Mouse (Mus musculus) embryonic facial prominence, embryonic 13.5 days (tissue): ENCODE results near the gene Cyp1a1. TPM values are rescaled to one million over a fixed set of nuclear protein-coding genes. Genes with fewer than 3 reads are reported as not detected.

Experiments
- ATAC-seq: fragments of 200-750 bp; cut with Nextera tagmentation; 2 replicates; pipeline ENCODE4 v1.8.0; 2017; ENCODE audit warnings: low read depth; ENCODE audit not compliant: insufficient number of reproducible peaks, insufficient read depth, low FRiP score, low TSS enrichment
- H3K27ac ChIP-seq: fragments of 300-500 bp; sonication (generic); 2 replicates; pipeline ENCODE4 v1.5.1; 2015; ENCODE audit warnings: moderate library complexity, mild to moderate bottlenecking, inconsistent platforms
- H3K27me3 ChIP-seq: fragments of 300-500 bp; sonication (generic); 2 replicates; pipeline ENCODE4 v1.6.1; 2015; ENCODE audit warnings: mild to moderate bottlenecking, inconsistent platforms
- H3K36me3 ChIP-seq: fragments of 300-500 bp; sonication (generic); 2 replicates; pipeline ENCODE4 v1.6.1; 2015; ENCODE audit warnings: mild to moderate bottlenecking, inconsistent platforms
- H3K4me1 ChIP-seq: fragments of 300-500 bp; sonication (generic); 2 replicates; pipeline ENCODE4 v1.6.1; 2015; ENCODE audit warnings: inconsistent platforms
- H3K4me2 ChIP-seq: fragments of 300-500 bp; sonication (generic); 2 replicates; pipeline ENCODE4 v1.6.1; 2015; ENCODE audit warnings: moderate library complexity, mild to moderate bottlenecking, inconsistent platforms
- H3K4me3 ChIP-seq: fragments of 300-500 bp; sonication (generic); 2 replicates; pipeline ENCODE4 v1.5.1; 2015; ENCODE audit warnings: mild to moderate bottlenecking, inconsistent platforms
- H3K9ac ChIP-seq: fragments of 300-500 bp; sonication (generic); 2 replicates; pipeline ENCODE4 v1.6.1; 2015; ENCODE audit warnings: mild to moderate bottlenecking, inconsistent platforms
- H3K9me3 ChIP-seq: fragments of 300-500 bp; sonication (generic); 2 replicates; pipeline ENCODE4 v1.6.1; 2016; ENCODE audit warnings: inconsistent platforms
- WGBS: fragments of 180-500 bp; shearing (Covaris S2); methylation state at CpG from one replicate; pipeline ENCODE4 v1.1.7; 2015; ENCODE audit warnings: mixed read lengths; 5-methylcytosine and 5-hydroxymethylcytosine counted together
- polyA plus RNA-seq: library from polyadenylated mRNA; unstranded; fragments of >200 nt; fragmentation: Nextera tagmentation; extraction: Ambion mirVana; gene quantifications from 2 replicates; pipeline ENCODE4 v1.2.1, GENCODE M21; 2015

The Cyp1a1 gene
- polyA plus RNA-seq, 1 experiment from 2014 or later, result not detected

DNA sequence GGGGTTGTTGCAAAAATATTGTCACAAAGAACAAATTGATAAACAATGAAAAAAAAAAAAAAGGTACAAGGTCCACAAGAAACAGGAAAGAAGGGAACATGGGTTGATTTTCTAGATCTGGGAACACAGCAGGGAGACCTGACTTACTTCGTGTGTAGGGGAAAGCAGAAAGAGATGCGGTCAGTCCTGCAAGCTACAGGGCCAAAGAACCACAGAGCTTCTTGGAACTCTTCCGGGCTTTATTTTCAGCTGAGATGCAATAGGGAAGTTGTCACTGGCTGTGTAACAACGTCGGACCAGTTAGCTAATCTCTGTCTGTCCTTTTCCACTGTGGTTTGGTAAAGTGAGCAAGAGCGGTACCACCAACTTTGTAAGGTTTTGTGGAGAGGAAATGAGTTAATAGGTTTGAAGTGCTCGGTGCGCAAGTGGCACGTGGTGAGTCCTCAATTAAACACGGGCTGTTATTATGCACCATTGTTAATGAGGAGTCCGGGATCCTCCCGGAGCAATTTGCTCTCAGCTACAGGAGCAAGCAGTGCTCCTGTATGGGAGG lies 41.1 kb upstream of the Cyp1a1 start:
- Histone ChIP-seq H3K36me3 (peaks cover 10% of the 10 kb centered on the region), H3K27ac (no peak overlapping the region), H3K4me2 (no peak overlapping the region), H3K4me1 (peaks cover 43% of the 10 kb centered on the region), H3K27me3 (no peaks in the 10 kb centered on the region), H3K9me3 (no peaks in the 10 kb centered on the region), H3K4me3 (no peak overlapping the region), H3K9ac (0 out of 2 replicates have a peak overlapping the region, but pooled peaks have one; percentile 27)
- 70% methylated on average over 12 of the region's 12 CpGs for WGBS
- ATAC-seq, result no peak

GRCm38 (mm10) chr9:57647286-57648108 lies 40.2 kb upstream of the Cyp1a1 start:
- WGBS, result 73% methylated on average over 4 of the region's 4 CpGs
- H3K4me1 ChIP-seq, result peaks cover 34% of the 10 kb centered on the region
- no peak for ATAC-seq

GRCm38 (mm10) chr9:57650130-57650785 lies 37.5 kb upstream of the Cyp1a1 start:
- no peak overlapping the region for H3K9ac ChIP-seq
- H3K27me3 ChIP-seq, result peaks cover 25% of the 10 kb centered on the region
- H3K27ac ChIP-seq, result no peak overlapping the region
- H3K4me2 ChIP-seq, result no peak overlapping the region
- 87% methylated on average over 6 of the region's 6 CpGs for WGBS
- H3K9me3 ChIP-seq, result no peaks in the 10 kb centered on the region
- H3K36me3 ChIP-seq, result no peaks in the 10 kb centered on the region
- no peak for ATAC-seq
- H3K4me3 ChIP-seq, result no peak overlapping the region
- peaks cover 12% of the 10 kb centered on the region for H3K4me1 ChIP-seq

More at GRCm38 (mm10) chr9:57647286-57648108, 40.2 kb upstream of the Cyp1a1 start:
- no peak overlapping the region for H3K4me2 ChIP-seq
- no peaks in the 10 kb centered on the region; the same call in 1 of the 2 replicates for H3K27me3 ChIP-seq
- 0 out of 2 replicates have a peak, but pooled peaks cover 2% of the 10 kb centered on the region for H3K36me3 ChIP-seq
- no peak overlapping the region for H3K4me3 ChIP-seq
- H3K9me3 ChIP-seq, result no peaks in the 10 kb centered on the region
- H3K27ac ChIP-seq, result no peak overlapping the region
- no peak overlapping the region for H3K9ac ChIP-seq

DNA sequence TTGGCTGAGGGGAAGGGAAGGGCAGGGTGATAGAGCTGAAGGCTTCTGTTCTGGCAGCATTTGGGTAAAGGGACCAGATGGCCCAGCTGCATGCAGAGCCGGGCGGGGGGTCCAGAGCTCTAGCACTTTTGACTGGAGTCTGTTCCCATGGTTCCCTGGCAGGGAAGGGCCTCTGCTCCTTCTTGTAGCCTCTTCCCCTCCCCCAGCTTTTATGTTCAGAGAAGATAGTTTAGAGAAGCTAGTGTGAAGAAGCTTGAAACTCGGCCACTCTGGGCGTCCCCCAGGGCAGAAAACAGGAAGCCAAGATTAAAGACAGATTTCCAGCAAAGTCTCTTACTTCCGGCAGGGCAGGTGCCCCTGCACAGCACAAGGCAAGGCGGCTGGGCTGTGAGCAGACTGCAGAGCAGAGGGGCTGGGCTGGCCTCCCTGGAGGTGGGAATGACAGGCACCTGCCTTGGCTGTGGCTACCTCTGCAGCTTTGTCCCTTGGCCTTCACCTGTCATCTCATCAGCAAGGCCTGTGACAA lies 36.9 kb upstream of the Cyp1a1 start:
- Histone ChIP-seq H3K4me3 (no peak overlapping the region), H3K9ac (no peak overlapping the region), H3K36me3 (no peaks in the 10 kb centered on the region), H3K4me2 (no peak overlapping the region), H3K4me1 (peaks cover 12% of the 10 kb centered on the region), H3K27me3 (peaks cover 25% of the 10 kb centered on the region), H3K27ac (no peak overlapping the region), H3K9me3 (no peaks in the 10 kb centered on the region)
- WGBS, result 8% methylated on average over 6 of the region's 6 CpGs
- ATAC-seq, result no peak

DNA sequence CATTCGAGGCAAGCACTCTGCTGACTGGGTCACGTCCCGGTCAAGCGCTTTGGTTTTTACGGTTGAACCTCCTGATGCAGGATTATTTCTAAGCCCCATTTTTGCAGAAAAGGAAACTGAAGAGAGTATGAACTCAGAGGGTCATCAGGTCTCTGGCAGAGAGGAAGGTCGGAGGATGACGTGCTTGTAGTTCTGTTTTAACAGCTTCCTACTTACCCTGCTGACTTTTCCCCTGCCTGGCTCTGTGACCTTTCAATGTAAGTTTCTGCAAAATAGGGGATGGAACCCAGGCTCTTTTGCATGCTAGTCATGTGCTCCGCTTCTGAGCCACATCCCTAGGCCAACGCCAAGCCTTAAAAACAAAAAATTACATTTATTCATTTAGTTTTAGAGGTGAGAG lies 35.4 kb upstream of the Cyp1a1 start:
- Histone ChIP-seq H3K4me2 (no peak overlapping the region), H3K4me3 (no peak overlapping the region), H3K9ac (no peak overlapping the region), H3K9me3 (no peaks in the 10 kb centered on the region), H3K36me3 (no peaks in the 10 kb centered on the region), H3K27ac (no peak overlapping the region), H3K27me3 (peaks cover 25% of the 10 kb centered on the region), H3K4me1 (peaks cover 16% of the 10 kb centered on the region)
- ATAC-seq, result no peak
- 72% methylated on average over 9 of the region's 9 CpGs for WGBS

- no peak overlapping the region for H3K9ac ChIP-seq
- ATAC-seq, result no peak
- WGBS, result 47% methylated on average over 3 of the region's 3 CpGs
- no peak overlapping the region for H3K27ac ChIP-seq
- H3K4me3 ChIP-seq, result no peak overlapping the region
- peaks cover 25% of the 10 kb centered on the region for H3K27me3 ChIP-seq
- H3K4me2 ChIP-seq, result no peak overlapping the region
- H3K36me3 ChIP-seq, result no peaks in the 10 kb centered on the region
- H3K4me1 ChIP-seq, result peaks cover 16% of the 10 kb centered on the region
- no peaks in the 10 kb centered on the region for H3K9me3 ChIP-seq
These were observed 34.9 kb upstream of the Cyp1a1 start for GRCm38 (mm10) chr9:57652855-57653254.

GRCm38 (mm10) chr9:57653283-57653682 lies 34.4 kb upstream of the Cyp1a1 start, which contains the start of gene Csk:
Gene Csk (minus strand): TSS chr9:57653631.
- no peak within 1 kb of the TSS for H3K4me2 ChIP-seq
- H3K4me3 ChIP-seq, result no peak within 1 kb of the TSS
- ATAC-seq, result no peak
- H3K36me3 ChIP-seq, result no peaks in the 10 kb centered on the region
- peaks cover 16% of the 10 kb centered on the region for H3K4me1 ChIP-seq
- H3K27me3 ChIP-seq, result peaks cover 25% of the 10 kb centered on the region
- no peak within 1 kb of the TSS for H3K9ac ChIP-seq
- H3K9me3 ChIP-seq, result no peaks in the 10 kb centered on the region
- WGBS, result 44% methylated on average over 5 of the region's 5 CpGs
- H3K27ac ChIP-seq, result no peak within 1 kb of the TSS

DNA sequence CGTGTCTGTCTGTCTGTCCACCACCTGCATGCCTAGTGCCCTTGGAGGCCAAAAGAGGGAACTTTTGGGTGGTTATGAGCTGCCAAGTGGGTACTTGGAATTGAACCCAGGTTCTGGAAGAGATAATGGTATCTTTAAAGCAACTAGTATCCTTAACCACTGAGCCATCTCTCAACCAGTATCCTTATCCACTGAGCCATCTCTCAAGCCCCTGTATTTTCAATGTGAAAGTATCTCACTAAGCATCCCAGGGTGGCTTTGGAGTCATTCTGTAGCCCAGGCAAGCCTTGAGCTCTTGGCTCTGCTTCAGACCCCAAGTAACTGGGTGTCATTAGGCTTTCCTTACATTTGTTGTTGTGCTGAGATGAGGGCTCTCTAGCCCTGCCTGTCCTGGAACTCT lies 32.8 kb upstream of the Cyp1a1 start:
- Histone ChIP-seq H3K4me1 (peaks cover 13% of the 10 kb centered on the region), H3K27me3 (peaks cover 25% of the 10 kb centered on the region), H3K27ac (no peak overlapping the region), H3K36me3 (no peaks in the 10 kb centered on the region), H3K4me2 (no peak overlapping the region), H3K9me3 (no peaks in the 10 kb centered on the region), H3K4me3 (no peak overlapping the region), H3K9ac (no peak overlapping the region)
- ATAC-seq, result no peak
- WGBS, result 87% methylated on average over 1 of the region's 1 CpGs

GRCm38 (mm10) chr9:57655749-57656148 lies 32.0 kb upstream of the Cyp1a1 start:
- Histone ChIP-seq H3K27me3 (peaks cover 25% of the 10 kb centered on the region), H3K4me2 (peak overlapping the region; percentile 59), H3K9me3 (no peaks in the 10 kb centered on the region), H3K27ac (no peak overlapping the region), H3K4me3 (peak overlapping the region; percentile 32), H3K9ac (peak overlapping the region; percentile 59), H3K36me3 (no peaks in the 10 kb centered on the region), H3K4me1 (peaks cover 10% of the 10 kb centered on the region)
- ATAC-seq, result peak; percentile 75
- WGBS, result 3% methylated on average over 11 of the region's 11 CpGs

- 82% methylated on average over 19 of the region's 19 CpGs for WGBS
These were observed 30.9 kb upstream of the Cyp1a1 start for GRCm38 (mm10) chr9:57656631-57657350.

DNA sequence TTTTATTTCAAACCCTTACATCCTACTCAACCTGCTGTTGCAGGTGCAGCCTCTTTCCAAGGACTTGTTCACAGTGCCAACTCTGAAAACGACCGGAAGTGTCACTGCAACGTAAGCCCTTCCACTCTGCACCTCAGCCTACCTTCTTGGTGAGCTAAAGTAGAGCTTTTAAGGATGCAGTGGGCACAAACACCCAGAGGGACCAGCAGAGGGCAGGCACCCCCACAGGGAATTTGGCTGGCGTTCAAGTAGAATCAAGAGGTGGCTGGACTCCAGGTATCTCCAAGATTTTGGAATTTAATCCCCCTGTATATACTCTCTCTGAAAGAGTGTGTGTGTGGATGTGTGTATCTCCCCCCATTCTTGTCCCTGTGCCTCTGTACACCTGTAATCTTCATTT lies 29.9 kb upstream of the Cyp1a1 start:
- 51% methylated on average over 4 of the region's 4 CpGs for WGBS
- Histone ChIP-seq H3K27me3 (peaks cover 23% of the 10 kb centered on the region), H3K4me3 (no peak overlapping the region), H3K27ac (no peak overlapping the region), H3K9ac (no peak overlapping the region), H3K4me1 (peaks cover 4% of the 10 kb centered on the region), H3K9me3 (no peaks in the 10 kb centered on the region), H3K36me3 (no peaks in the 10 kb centered on the region), H3K4me2 (no peak overlapping the region)
- no peak for ATAC-seq

More at GRCm38 (mm10) chr9:57656631-57657350, 30.9 kb upstream of the Cyp1a1 start:
- Histone ChIP-seq H3K9me3 (no peaks in the 10 kb centered on the region), H3K4me3 (no peak overlapping the region), H3K4me1 (peaks cover 4% of the 10 kb centered on the region), H3K27me3 (peaks cover 25% of the 10 kb centered on the region), H3K36me3 (no peaks in the 10 kb centered on the region), H3K27ac (no peak overlapping the region), H3K4me2 (no peak overlapping the region), H3K9ac (no peak overlapping the region)
- ATAC-seq, result no peak
